Comparison of ENCODE assay signal across 10 mouse cellular contexts in genomic region chr2:44060716-44061115, GRCm38 (mm10).
A peak's percentile ranks its signal among the peaks of the same experiment; 100 is the strongest.
DNase-seq lines count a peak whose midpoint lies in the region; ATAC-seq lines count a peak whose summit lies in the region.
"Had no signal": no experiment of that assay in that cellular context is flagged by ENCODE, and none has a peak within 500 bp of the region (broad histone marks: within the 10 kb centered on the region; RNA-seq: fewer than 3 reads in every experiment).

No protein-coding gene starts in this region.

- no peaks in the 10 kb centered on the region for H3K27me3 ChIP-seq in hindbrain, embryonic 16.5 days (replicated peaks; ENCODE audit: control insufficient read depth, insufficient read depth, low read length)
- no peaks in the 10 kb centered on the region for H3K27me3 ChIP-seq in hindbrain, embryonic 10.5 days (ENCODE audit: insufficient read depth, poor library complexity, severe bottlenecking)
- no peaks in the 10 kb centered on the region for H3K27me3 ChIP-seq in embryonic facial prominence, embryonic 11.5 days (ENCODE audit: control insufficient read depth, insufficient read depth, low read length)

- H3K27ac ChIP-seq in hindbrain, embryonic 16.5 days (ENCODE audit: low read depth, low read length): no peak overlapping the region
- H3K27ac ChIP-seq in hindbrain, embryonic 10.5 days: no peak overlapping the region
- H3K27ac ChIP-seq in embryonic facial prominence, embryonic 11.5 days (replicated peaks; ENCODE audit: low read depth, low read length): no peak overlapping the region

- no peaks in the 10 kb centered on the region for H3K36me3 ChIP-seq in hindbrain, embryonic 16.5 days (ENCODE audit: control insufficient read depth, insufficient read depth, low read length)
- H3K36me3 ChIP-seq in hindbrain, embryonic 10.5 days: no peaks in the 10 kb centered on the region
- H3K36me3 ChIP-seq in embryonic facial prominence, embryonic 11.5 days (replicated peaks; ENCODE audit: control insufficient read depth, insufficient read depth, low read depth, low read length): no peaks in the 10 kb centered on the region

- WGBS in hindbrain, embryonic 16.5 days: 67% methylated on average over 8 of the region's 8 CpGs
- WGBS in hindbrain, embryonic 10.5 days: 84% methylated on average over 8 of the region's 8 CpGs
- 55% methylated on average over 8 of the region's 8 CpGs for WGBS in embryonic facial prominence, embryonic 11.5 days

- no peak overlapping the region for H3K4me2 ChIP-seq in hindbrain, embryonic 16.5 days (ENCODE audit: low read length)
- H3K4me2 ChIP-seq in embryonic facial prominence, embryonic 11.5 days (ENCODE audit: low read depth, low read length): no peak overlapping the region

- H3K9me3 ChIP-seq in hindbrain, embryonic 16.5 days (ENCODE audit: control insufficient read depth, low read length): no peaks in the 10 kb centered on the region
- no peaks in the 10 kb centered on the region for H3K9me3 ChIP-seq in hindbrain, embryonic 10.5 days
- H3K9me3 ChIP-seq in embryonic facial prominence, embryonic 11.5 days (replicated peaks; ENCODE audit: control insufficient read depth, low read length): no peaks in the 10 kb centered on the region

- no peak overlapping the region for H3K9ac ChIP-seq in hindbrain, embryonic 16.5 days (ENCODE audit: low read depth, low read length)
- no peak overlapping the region for H3K9ac ChIP-seq in embryonic facial prominence, embryonic 11.5 days (replicated peaks; ENCODE audit: low read length)

- ATAC-seq in hindbrain, embryonic 16.5 days: peak; percentile 80; the same call in 1 of the 2 replicates
- ATAC-seq in embryonic facial prominence, embryonic 11.5 days (replicated peaks; ENCODE audit: insufficient number of reproducible peaks, low FRiP score, low TSS enrichment, low read depth): no peak

- H3K4me3 ChIP-seq in hindbrain, embryonic 16.5 days (ENCODE audit: low read length): no peak overlapping the region
- no peak overlapping the region for H3K4me3 ChIP-seq in hindbrain, embryonic 10.5 days
- no peak overlapping the region for H3K4me3 ChIP-seq in embryonic facial prominence, embryonic 11.5 days (ENCODE audit: low read depth, low read length)

- DNase-seq in hindbrain, embryonic 10.5 days (ENCODE audit: low spot score): no peak
- DNase-seq in lung, postnatal 10 days: peak; percentile 8
- no peak for DNase-seq in lung, postnatal 14 days
- DNase-seq in embryonic facial prominence, embryonic 11.5 days (ENCODE audit: low spot score): peak; percentile 40
- peak; percentile 25 to 26 for DNase-seq in layer of hippocampus, postnatal 10 days (ENCODE audit: low spot score in 2 of 2)
- DNase-seq in liver: no peak
- no peak for DNase-seq in urinary bladder, postnatal 4 days (ENCODE audit: low spot score in 2 of 2)
- DNase-seq: heart, postnatal 10 days; thymus, postnatal 4 days had no signal

- H3K4me1 ChIP-seq in hindbrain, embryonic 16.5 days (ENCODE audit: control insufficient read depth, insufficient read depth, low read depth, low read length): no peaks in the 10 kb centered on the region
- no peaks in the 10 kb centered on the region for H3K4me1 ChIP-seq in hindbrain, embryonic 10.5 days (replicated peaks)
- no peaks in the 10 kb centered on the region for H3K4me1 ChIP-seq in embryonic facial prominence, embryonic 11.5 days (ENCODE audit: control insufficient read depth, insufficient read depth, low read length)

Comparison
In these comparisons a context has a peak if more than half of its experiments do, and no peak if none do; other contexts are left out.
1. DNase-seq: peak in lung, postnatal 10 days (single experiment), embryonic facial prominence, embryonic 11.5 days (single experiment) and layer of hippocampus, postnatal 10 days (2 of 2); none in hindbrain, embryonic 10.5 days (single experiment), lung, postnatal 14 days (single experiment), liver (single experiment) and urinary bladder, postnatal 4 days (0 of 2).